Mouse (Mus musculus) retina, adult 2 months (tissue): ENCODE results near the gene Wnt5b.

Source experiments
- DNase-seq: peaks from one replicate; pipeline ENCODE4 v3.0.0-alpha.2; 2012; ENCODE audit warnings: low read depth, low spot score

The Wnt5b gene

GRCm38 (mm10) chr6:119418392-119419251 lies 125.5 kb downstream of the Wnt5b start:
- no peak for DNase-seq

- DNase-seq: no peak
Observed at GRCm38 (mm10) chr6:119417821-119418220, 126.3 kb downstream of the Wnt5b start.

GRCm38 (mm10) chr6:119417354-119417753 lies 126.8 kb downstream of the Wnt5b start, which contains the start of gene Adipor2:
TSS of gene Adipor2 (minus strand) at chr6:119417704.
- no peak for DNase-seq

- DNase-seq: no peak
Observed at GRCm38 (mm10) chr6:119416643-119417042, 127.5 kb downstream of the Wnt5b start.

- no peak for DNase-seq
Observed at GRCm38 (mm10) chr6:119414262-119415043, 129.7 kb downstream of the Wnt5b start.

- DNase-seq: no peak
Observed at GRCm38 (mm10) chr6:119412588-119412987, 131.6 kb downstream of the Wnt5b start.

GRCm38 (mm10) chr6:119411511-119411910 lies 132.6 kb downstream of the Wnt5b start:
- DNase-seq: no peak

GRCm38 (mm10) chr6:119409766-119410165 lies 134.4 kb downstream of the Wnt5b start:
- no peak for DNase-seq

GRCm38 (mm10) chr6:119408582-119408981 lies 135.6 kb downstream of the Wnt5b start:
- DNase-seq: no peak

- no peak for DNase-seq
Observed at GRCm38 (mm10) chr6:119407818-119408217, 136.3 kb downstream of the Wnt5b start.

GRCm38 (mm10) chr6:119406528-119406927 lies 137.6 kb downstream of the Wnt5b start:
- DNase-seq: no peak

GRCm38 (mm10) chr6:119405310-119405709 lies 138.8 kb downstream of the Wnt5b start:
- DNase-seq: no peak

GRCm38 (mm10) chr6:119404854-119405253 lies 139.3 kb downstream of the Wnt5b start:
- DNase-seq: no peak

GRCm38 (mm10) chr6:119402976-119403375 lies 141.2 kb downstream of the Wnt5b start:
- no peak for DNase-seq

GRCm38 (mm10) chr6:119401545-119402304 lies 142.4 kb downstream of the Wnt5b start:
- no peak for DNase-seq

- DNase-seq: no peak
Observed at GRCm38 (mm10) chr6:119400649-119401048, 143.5 kb downstream of the Wnt5b start.

- DNase-seq: no peak
Observed at GRCm38 (mm10) chr6:119399371-119399770, 144.8 kb downstream of the Wnt5b start.

- no peak for DNase-seq
Observed at GRCm38 (mm10) chr6:119396309-119396634, 147.9 kb downstream of the Wnt5b start.

GRCm38 (mm10) chr6:119395421-119396308 lies 148.5 kb downstream of the Wnt5b start:
- no peak for DNase-seq

- DNase-seq: no peak
Observed at GRCm38 (mm10) chr6:119392836-119393235, 151.3 kb downstream of the Wnt5b start.

- DNase-seq: no peak
Observed at GRCm38 (mm10) chr6:119390728-119391127, 153.4 kb downstream of the Wnt5b start.
